Mouse (Mus musculus): ENCODE measurements around the gene Ide. TPM values are rescaled to one million over a fixed set of nuclear protein-coding genes. Genes with fewer than 3 reads are reported as not detected.

The Ide gene
- polyA plus RNA-seq, 1 experiment from 2014 or later, result 52.5 TPM

DNA sequence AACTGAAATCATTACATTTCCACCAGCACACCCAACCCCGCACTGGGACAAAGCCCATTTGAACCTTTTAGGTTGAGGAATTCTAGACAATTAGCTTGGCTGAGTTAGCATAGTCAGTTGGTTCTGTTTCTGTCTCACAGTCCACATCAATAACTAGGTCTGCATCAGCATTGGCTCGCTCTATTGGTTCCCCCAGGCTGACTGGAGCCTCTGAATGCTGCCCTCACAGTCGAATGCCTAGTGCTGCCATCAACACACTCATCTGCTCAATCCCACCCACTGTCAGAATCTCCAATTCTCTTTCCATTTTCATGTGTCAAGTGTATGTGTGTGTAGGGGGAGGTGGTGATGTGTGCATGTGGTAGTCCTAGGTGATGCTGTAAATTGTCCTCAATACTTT, 31.5 kb downstream of the Ide start:
- Histone ChIP-seq H3K27ac (replicated peaks) (no peak overlapping the region), H3K4me1 (no peaks in the 10 kb centered on the region), H3K4me2 (no peak overlapping the region), H3K27me3 (replicated peaks) (no peaks in the 10 kb centered on the region), H3K9ac (no peak overlapping the region), H3K9me3 (no peaks in the 10 kb centered on the region), H3K36me3 (peaks cover 70% of the 10 kb centered on the region), H3K4me3 (no peak overlapping the region)
- WGBS, result 93% methylated on average over 3 of the region's 3 CpGs
- no peak for ATAC-seq (ENCODE audit: extremely low read depth, insufficient number of reproducible peaks, low FRiP score, low TSS enrichment)

DNA sequence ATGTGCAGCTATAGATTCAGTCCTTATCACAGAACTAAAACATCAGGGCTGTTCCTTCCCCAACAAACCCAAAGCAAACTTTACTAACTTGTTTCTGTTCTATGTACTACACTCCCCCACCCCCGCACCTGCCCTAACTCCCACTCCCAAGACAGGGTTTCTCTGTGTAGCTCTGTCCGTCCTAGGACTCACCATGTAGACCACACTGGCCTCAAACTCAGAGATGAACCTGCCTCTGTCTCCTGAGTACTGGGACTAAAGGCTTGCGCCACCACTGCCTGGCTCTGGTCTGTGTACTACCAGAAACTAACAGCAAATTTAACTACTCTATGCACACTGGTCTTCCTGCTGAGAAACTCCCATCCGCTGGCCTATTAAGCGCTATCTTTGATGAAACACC, 32.8 kb downstream of the Ide start:
- Histone ChIP-seq H3K4me2 (no peak overlapping the region), H3K36me3 (peaks cover 60% of the 10 kb centered on the region), H3K4me3 (no peak overlapping the region), H3K4me1 (no peaks in the 10 kb centered on the region), H3K9ac (no peak overlapping the region), H3K27me3 (replicated peaks) (no peaks in the 10 kb centered on the region), H3K9me3 (no peaks in the 10 kb centered on the region), H3K27ac (replicated peaks) (no peak overlapping the region)
- WGBS, result 83% methylated on average over 5 of the region's 5 CpGs
- ATAC-seq (ENCODE audit: extremely low read depth, insufficient number of reproducible peaks, low FRiP score, low TSS enrichment), result no peak

DNA sequence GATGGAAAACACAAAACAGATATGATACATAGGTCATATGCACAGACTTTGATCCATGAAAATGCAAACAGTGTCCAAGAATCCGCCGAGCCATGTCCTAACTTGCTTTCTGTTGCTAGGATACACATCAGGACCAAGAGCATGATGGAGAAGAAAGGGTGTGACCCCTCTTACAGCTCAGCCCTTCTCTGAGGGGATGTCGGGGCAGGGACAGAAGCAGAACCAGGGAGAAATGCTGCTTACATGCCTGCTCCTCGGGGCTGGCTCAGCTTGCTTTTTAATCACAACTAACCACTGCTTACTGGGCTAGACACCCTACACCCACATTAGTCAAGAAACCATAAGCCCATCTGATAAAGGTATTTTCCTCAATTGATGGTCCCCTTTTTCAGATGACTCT, 33.6 kb downstream of the Ide start:
- no peaks in the 10 kb centered on the region for H3K9me3 ChIP-seq
- H3K9ac ChIP-seq, result no peak overlapping the region
- no peak overlapping the region for H3K27ac ChIP-seq (replicated peaks)
- no peaks in the 10 kb centered on the region for H3K27me3 ChIP-seq (replicated peaks)
- H3K4me1 ChIP-seq, result no peaks in the 10 kb centered on the region
- no peak for ATAC-seq (ENCODE audit: extremely low read depth, insufficient number of reproducible peaks, low FRiP score, low TSS enrichment)
- 79% methylated on average over 4 of the region's 4 CpGs for WGBS
- H3K4me2 ChIP-seq, result no peak overlapping the region
- H3K4me3 ChIP-seq, result no peak overlapping the region
- peaks cover 54% of the 10 kb centered on the region for H3K36me3 ChIP-seq

DNA sequence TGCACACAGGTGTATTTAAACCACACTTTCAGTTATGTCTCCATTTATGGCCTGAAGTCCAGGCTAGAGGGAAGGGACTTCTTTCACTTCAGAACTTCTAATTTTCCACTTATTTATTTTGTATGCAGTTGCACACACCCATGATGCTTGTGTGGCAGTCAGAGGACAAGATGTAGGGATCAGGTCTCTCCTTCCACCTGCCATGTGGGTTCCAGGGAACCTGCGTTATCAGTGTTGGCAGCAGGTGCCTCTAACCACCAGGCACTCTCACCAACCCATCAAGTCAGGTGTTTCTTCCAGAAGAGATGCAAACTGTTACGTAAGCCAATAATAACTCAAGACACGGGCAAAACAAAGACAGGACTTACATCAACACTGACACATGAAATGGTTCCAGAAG, 35.9 kb downstream of the Ide start:
- Histone ChIP-seq H3K4me1 (peaks cover 3% of the 10 kb centered on the region; the same call in 1 of the 2 replicates), H3K9me3 (no peaks in the 10 kb centered on the region), H3K36me3 (peaks cover 36% of the 10 kb centered on the region), H3K27me3 (replicated peaks) (no peaks in the 10 kb centered on the region), H3K4me2 (no peak overlapping the region), H3K9ac (no peak overlapping the region), H3K4me3 (no peak overlapping the region), H3K27ac (replicated peaks) (no peak overlapping the region)
- ATAC-seq (ENCODE audit: extremely low read depth, insufficient number of reproducible peaks, low FRiP score, low TSS enrichment), result no peak
- WGBS, result 79% methylated on average over 3 of the region's 3 CpGs

DNA sequence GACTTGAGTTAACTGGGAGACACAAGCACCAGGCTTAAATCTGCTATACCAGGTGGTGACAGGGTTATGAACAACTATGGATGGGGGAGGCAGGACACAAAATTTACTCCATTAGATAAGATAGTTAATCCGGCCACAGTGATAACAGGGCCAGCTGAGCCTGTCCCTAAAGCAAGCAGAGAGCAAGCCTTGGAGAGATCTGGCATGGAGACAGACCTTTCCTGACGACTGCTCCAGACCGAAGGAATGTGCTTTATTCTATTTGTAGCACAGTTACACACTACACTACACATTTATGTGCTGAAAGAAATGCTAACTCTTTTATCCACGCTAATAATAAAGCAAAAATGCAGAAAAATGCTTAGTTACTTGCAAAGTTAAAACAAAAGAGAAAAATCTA, 46.0 kb downstream of the Ide start:
- H3K27ac ChIP-seq (replicated peaks), result peak overlapping the region; percentile 91

DNA sequence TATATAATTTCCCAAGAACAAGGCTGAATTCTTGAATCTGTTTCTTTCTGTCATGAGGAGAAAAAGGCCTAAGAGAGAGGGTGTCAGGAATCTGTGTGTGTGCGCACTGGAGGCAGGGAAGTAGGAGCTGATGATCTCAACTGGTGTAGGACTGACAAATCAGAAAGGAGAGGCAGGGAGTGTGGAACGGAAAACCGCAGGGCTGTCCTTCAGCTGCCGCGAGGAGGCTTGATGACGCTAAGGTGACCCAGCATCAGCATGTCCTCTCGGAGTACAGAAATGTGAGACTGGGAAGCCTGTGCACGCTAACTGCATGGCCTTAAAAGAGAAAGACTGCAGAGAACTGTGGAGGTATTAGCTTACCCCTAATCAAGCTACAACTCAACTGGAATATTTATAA, 46.7 kb downstream of the Ide start:
- H3K4me3 ChIP-seq, result no peak overlapping the region
- no peaks in the 10 kb centered on the region for H3K9me3 ChIP-seq
- peaks cover 42% of the 10 kb centered on the region for H3K4me1 ChIP-seq
- H3K9ac ChIP-seq, result peak overlapping the region; percentile 33
- H3K27me3 ChIP-seq (replicated peaks), result no peaks in the 10 kb centered on the region
- peaks cover 31% of the 10 kb centered on the region for H3K36me3 ChIP-seq
- H3K4me2 ChIP-seq, result peak overlapping the region; percentile 47
- ATAC-seq (ENCODE audit: extremely low read depth, insufficient number of reproducible peaks, low FRiP score, low TSS enrichment), result peak; percentile 59; the same call in 1 of the 2 replicates
- peak overlapping the region; percentile 91 for H3K27ac ChIP-seq (replicated peaks)
- 55% methylated on average over 8 of the region's 8 CpGs for WGBS

More for the DNA sequence above, 46.0 kb downstream of the Ide start:
- Histone ChIP-seq H3K4me2 (peak overlapping the region; percentile 47), H3K4me1 (peaks cover 42% of the 10 kb centered on the region), H3K9me3 (no peaks in the 10 kb centered on the region), H3K36me3 (peaks cover 27% of the 10 kb centered on the region), H3K27me3 (replicated peaks) (no peaks in the 10 kb centered on the region), H3K4me3 (no peak overlapping the region), H3K9ac (no peak overlapping the region)
- 24% methylated on average over 4 of the region's 4 CpGs for WGBS
- peak; percentile 79; the same call in 1 of the 2 replicates for ATAC-seq (ENCODE audit: extremely low read depth, insufficient number of reproducible peaks, low FRiP score, low TSS enrichment)

DNA sequence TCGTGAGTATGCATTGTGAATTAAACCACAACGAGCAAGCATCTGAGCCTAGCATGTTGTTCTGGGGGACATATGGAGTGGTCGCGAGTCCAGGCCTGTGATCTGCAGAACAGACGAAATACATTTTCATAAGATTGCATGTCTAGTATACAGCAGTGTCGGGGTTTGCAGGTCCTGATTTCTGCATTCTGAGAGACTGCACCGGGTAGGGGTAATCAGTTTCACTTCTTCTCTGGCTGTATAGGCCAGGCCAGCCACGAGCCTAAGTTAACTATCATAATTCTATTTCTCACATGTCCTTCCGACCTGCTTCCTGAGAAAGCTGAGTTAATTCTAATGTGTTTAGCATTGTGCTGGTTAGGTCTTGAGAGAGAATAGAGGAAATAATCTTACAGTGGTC, 52.9 kb downstream of the Ide start:
- ATAC-seq (ENCODE audit: extremely low read depth, insufficient number of reproducible peaks, low FRiP score, low TSS enrichment), result no peak
- Histone ChIP-seq H3K4me2 (no peak overlapping the region), H3K27me3 (replicated peaks) (no peaks in the 10 kb centered on the region), H3K27ac (replicated peaks) (no peak overlapping the region), H3K36me3 (peaks cover 68% of the 10 kb centered on the region), H3K4me3 (no peak overlapping the region), H3K9me3 (no peaks in the 10 kb centered on the region), H3K4me1 (peaks cover 31% of the 10 kb centered on the region), H3K9ac (no peak overlapping the region)
- WGBS, result 91% methylated on average over 9 of the region's 9 CpGs

DNA sequence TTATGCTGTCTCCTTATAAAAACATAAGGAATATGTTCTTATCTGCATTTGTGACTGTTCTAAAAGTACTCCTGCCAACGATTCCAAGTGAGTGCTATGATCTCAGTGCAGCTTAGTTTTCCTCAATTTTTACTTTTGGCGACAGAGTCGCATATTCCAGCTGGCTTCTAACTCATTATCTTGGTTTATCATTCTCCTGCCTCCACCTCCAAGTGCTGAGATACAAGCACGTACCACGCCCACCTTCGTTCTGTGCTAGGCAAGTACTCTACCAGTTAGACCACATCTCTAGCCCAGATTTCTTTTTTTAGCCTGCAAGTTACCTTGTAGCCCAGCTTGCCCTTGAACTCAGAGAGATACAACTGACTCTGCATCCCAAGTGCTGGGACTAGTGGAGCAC, 54.5 kb downstream of the Ide start:
- Histone ChIP-seq H3K27me3 (replicated peaks) (no peaks in the 10 kb centered on the region), H3K4me3 (no peak overlapping the region), H3K27ac (replicated peaks) (0 out of 2 replicates have a peak overlapping the region, but pooled peaks have one; percentile 37), H3K36me3 (peaks cover 83% of the 10 kb centered on the region), H3K9me3 (no peaks in the 10 kb centered on the region), H3K9ac (no peak overlapping the region), H3K4me2 (no peak overlapping the region), H3K4me1 (peaks cover 18% of the 10 kb centered on the region)
- 30% methylated on average over 6 of the region's 6 CpGs for WGBS
- ATAC-seq (ENCODE audit: extremely low read depth, insufficient number of reproducible peaks, low FRiP score, low TSS enrichment), result no peak

DNA sequence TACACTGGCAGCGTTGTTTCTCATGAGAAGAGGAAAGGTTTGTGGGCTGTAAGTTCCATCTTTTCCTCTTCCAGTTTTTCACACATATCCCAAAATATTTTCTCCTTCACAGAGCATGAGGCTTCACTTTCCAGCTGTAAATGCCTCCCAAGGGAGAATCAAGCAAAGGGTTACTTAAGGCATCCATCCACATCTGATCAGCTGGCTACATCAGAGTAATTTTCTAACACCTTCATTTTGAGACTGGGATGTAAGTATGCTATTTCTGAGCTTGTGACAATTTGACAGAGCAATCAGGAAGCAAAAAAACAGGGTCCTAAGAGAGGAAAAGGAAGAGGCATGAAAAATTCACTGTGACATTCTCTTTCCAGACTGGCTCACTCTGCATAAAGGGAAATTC, 55.9 kb downstream of the Ide start:
- Histone ChIP-seq H3K4me2 (no peak overlapping the region), H3K9me3 (no peaks in the 10 kb centered on the region), H3K36me3 (peaks cover 90% of the 10 kb centered on the region), H3K27me3 (replicated peaks) (no peaks in the 10 kb centered on the region), H3K27ac (replicated peaks) (0 out of 2 replicates have a peak overlapping the region, but pooled peaks have one; percentile 22), H3K4me3 (no peak overlapping the region), H3K4me1 (peaks cover 18% of the 10 kb centered on the region), H3K9ac (no peak overlapping the region)
- 76% methylated on average over 1 of the region's 1 CpGs for WGBS
- no peak for ATAC-seq (ENCODE audit: extremely low read depth, insufficient number of reproducible peaks, low FRiP score, low TSS enrichment)

DNA sequence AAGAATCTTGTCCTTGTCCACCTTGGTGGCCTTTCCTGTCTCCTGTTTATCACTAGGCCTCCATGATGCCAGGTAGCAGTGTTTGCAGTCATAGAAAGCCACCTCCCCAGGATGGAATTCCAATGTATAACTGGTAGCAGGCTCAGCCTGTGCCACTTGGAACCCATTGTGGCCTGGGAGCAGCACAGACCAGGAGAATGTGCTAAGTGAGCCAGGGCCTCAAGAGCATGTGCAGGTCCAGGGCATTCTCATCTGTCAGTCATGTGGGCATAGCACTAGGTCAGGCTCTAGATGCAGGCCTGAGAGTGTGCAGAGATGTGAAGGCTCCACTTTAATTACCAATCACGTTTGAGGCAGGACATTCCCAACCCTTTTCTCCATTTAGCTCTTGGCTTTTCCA, 58.5 kb downstream of the Ide start:
- Histone ChIP-seq H3K9ac (no peak overlapping the region), H3K4me3 (no peak overlapping the region), H3K9me3 (no peaks in the 10 kb centered on the region), H3K27me3 (replicated peaks) (no peaks in the 10 kb centered on the region), H3K4me2 (no peak overlapping the region), H3K36me3 (peaks cover 88% of the 10 kb centered on the region), H3K4me1 (peaks cover 18% of the 10 kb centered on the region), H3K27ac (replicated peaks) (no peak overlapping the region)
- WGBS, result 54% methylated on average over 1 of the region's 1 CpGs
- no peak for ATAC-seq (ENCODE audit: extremely low read depth, insufficient number of reproducible peaks, low FRiP score, low TSS enrichment)

DNA sequence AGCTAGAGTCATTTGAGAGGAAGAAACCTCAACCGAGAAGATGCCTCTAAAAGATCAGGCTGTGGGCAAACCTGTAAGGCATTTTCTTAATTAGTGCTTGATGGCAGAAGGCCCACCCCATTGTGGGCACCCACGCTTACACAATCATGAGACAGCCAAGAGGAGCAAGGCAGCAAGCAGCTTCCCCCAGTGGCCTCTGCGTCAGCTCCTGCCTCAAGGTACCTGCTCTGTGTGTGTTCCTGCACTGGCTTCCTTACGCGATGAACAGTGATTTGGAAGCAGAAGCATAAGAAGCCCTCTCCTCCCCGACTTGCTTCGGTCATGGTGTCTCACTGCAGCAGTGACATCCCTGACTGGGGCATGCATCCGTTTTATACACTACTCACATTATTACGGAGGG, 62.1 kb downstream of the Ide start:
- Histone ChIP-seq H3K4me3 (no peak overlapping the region), H3K4me2 (no peak overlapping the region), H3K36me3 (peaks cover 75% of the 10 kb centered on the region), H3K27ac (replicated peaks) (no peak overlapping the region), H3K9me3 (no peaks in the 10 kb centered on the region), H3K4me1 (0 out of 2 replicates have a peak, but pooled peaks cover 3% of the 10 kb centered on the region), H3K9ac (no peak overlapping the region), H3K27me3 (replicated peaks) (no peaks in the 10 kb centered on the region)
- no peak for ATAC-seq (ENCODE audit: extremely low read depth, insufficient number of reproducible peaks, low FRiP score, low TSS enrichment)
- WGBS, result 90% methylated on average over 9 of the region's 9 CpGs

DNA sequence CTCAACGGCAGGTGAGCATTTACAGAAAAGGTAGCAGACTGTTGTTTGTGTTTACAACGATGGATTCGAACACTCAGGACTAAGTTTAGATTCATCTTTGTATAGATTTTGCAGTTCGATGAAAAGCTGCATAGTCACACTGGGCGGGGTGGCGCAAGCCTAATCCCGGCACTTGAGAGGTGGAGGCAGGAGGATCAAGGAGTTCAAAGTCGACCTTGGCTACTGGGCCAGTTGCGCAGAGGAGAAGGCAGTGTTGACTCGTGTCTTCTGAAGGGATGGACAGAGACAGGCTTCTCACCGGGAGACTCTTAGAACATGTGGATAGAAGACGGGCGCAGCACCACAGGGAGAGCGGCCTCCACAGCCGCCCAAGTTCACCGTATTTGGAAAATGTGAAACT, 68.5 kb downstream of the Ide start:
- H3K4me3 ChIP-seq, result no peak overlapping the region
- no peak for ATAC-seq (ENCODE audit: extremely low read depth, insufficient number of reproducible peaks, low FRiP score, low TSS enrichment)
- 85% methylated on average over 16 of the region's 16 CpGs for WGBS
- no peaks in the 10 kb centered on the region for H3K27me3 ChIP-seq (replicated peaks)
- no peak overlapping the region for H3K9ac ChIP-seq
- H3K4me2 ChIP-seq, result no peak overlapping the region
- H3K36me3 ChIP-seq, result peaks cover 41% of the 10 kb centered on the region
- no peaks in the 10 kb centered on the region for H3K9me3 ChIP-seq
- H3K27ac ChIP-seq (replicated peaks), result no peak overlapping the region
- H3K4me1 ChIP-seq, result peaks cover 17% of the 10 kb centered on the region

Data from heart, embryonic 13.5 days (tissue).